Mouse (Mus musculus) lung, adult 10 weeks (tissue): ENCODE results near the gene Arf6. TPM values are rescaled to one million over a fixed set of nuclear protein-coding genes. Genes with fewer than 3 reads are reported as not detected.

Experiments
- polyA plus RNA-seq: library from polyadenylated mRNA; stranded (reverse); fragments of 350-450 nt; fragmentation: Illumina TruSeq; extraction: RNeasy Lipid Tissue Mini Kit (QIAGEN cat#74804); gene quantifications from one replicate; pipeline ENCODE4 v1.2.3, GENCODE M21; 2014; ENCODE audit warnings: low read depth, low replicate concordance; ENCODE audit not compliant: insufficient read depth

Gene Arf6
- polyA plus RNA-seq = 57.8 TPM

DNA sequence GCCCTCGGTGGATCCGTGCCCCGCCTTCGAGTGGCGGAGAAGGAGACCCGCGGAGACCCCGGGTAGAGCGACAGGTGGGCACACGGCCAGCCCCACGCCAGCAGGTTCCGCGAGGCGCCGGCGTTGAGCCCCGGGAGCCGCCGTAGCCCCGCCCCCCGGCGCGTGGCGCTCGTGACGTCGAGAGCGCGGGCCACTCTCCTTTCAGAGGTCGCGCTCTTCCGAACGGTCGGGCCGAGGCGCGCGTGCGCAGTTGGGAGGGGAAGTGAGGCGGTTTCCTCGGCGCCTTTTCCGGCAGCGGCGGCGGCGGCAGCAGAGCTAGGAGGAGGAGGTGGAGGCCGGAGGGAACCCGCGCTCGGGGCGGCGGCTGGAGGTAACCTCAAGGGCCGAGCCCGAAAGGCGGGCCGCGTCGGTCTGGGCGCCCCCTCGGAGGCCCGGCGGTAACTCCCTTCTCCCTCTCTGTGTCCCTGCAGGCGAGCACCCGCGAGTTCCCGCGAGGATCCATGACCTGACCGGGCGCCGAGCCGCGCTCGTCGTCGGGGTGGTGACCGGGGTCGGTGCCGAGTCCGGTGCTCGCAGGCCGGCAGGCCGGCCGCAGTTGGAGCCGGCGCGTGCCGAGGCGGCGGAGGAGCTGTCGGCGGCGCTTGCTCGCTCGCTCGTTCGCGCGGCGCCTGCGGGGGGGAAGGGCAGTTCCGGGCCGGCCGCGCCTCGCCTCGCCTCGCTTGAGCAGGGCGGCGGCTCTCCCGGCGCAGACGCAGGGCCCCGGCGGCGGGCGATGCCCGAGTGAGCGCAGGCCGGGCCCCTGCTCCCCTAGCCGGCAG is at the start of gene Arf6, which contains the start of gene Gm9887:
Gene Arf6, plus strand, starts transcription at position 297 of the 818 bp plus-strand sequence.
Gene Gm9887, minus strand, starts transcription at position 605 of the 818 bp plus-strand sequence.

DNA sequence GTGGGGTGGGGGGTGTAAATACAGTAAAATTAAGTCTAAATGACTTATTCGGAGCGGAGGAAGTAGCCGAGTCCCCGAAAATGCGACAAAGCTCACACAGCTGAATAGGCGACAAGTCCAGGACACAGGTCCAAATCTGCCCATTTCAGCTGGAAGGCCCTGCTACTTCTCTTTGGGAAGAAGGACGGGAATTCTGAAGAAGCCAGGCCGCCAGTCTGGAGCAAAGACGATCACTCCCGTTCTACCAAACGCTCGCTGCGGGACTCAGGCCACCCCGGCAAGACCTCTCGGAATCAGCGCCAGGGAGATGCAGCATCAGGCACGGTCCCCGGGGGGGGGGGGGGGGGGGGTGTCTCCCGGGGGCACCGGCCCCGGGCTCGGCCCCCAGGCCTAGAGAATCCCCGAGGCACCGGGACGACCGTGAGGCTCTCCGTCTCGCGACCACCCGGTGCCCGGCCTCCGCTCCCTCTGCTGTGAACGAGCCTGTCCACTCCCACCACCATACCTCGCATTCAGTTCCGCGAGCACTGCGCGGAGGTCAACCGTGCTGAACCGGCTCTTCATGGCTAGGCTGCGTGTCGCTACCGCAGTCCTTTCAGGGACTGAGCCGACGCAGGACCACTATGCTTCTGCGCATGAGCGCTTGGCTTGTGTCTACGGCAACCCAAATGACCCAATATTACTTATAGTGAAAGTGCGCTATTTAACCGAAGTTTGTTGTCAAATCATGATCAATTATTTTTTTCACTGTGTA is 15.2 kb upstream of the Arf6 start, which contains the start of gene Nemf:
Gene Nemf, minus strand, starts transcription at position 620 of the 754 bp plus-strand sequence.

Other genes with a start within 250 kb of the Arf6 start
- gene Rps29, start 213.0 kb upstream of the Arf6 start, polyA plus RNA-seq = 4,130 TPM
- not detected for gene Lrr1, start 203.3 kb upstream of the Arf6 start, polyA plus RNA-seq
- gene Rpl36al, start 188.1 kb upstream of the Arf6 start, polyA plus RNA-seq = 653 TPM
- gene Mgat2, start 188.0 kb upstream of the Arf6 start, polyA plus RNA-seq = 28.4 TPM
- gene Gm49383, start 175.0 kb upstream of the Arf6 start, polyA plus RNA-seq = 3.7 TPM
- 2.9 TPM for gene Dnaaf2, start 173.7 kb upstream of the Arf6 start, polyA plus RNA-seq
- 3.7 TPM for gene Gm49384, start 167.9 kb upstream of the Arf6 start, polyA plus RNA-seq
- 2.4 TPM for gene Pole2, start 144.0 kb upstream of the Arf6 start, polyA plus RNA-seq
- gene Klhdc1, start 131.0 kb upstream of the Arf6 start, polyA plus RNA-seq = 4.4 TPM
- gene Klhdc2, start 75.5 kb upstream of the Arf6 start, polyA plus RNA-seq = 38.0 TPM
- 11.5 TPM for gene Nemf, start 15.0 kb upstream of the Arf6 start, polyA plus RNA-seq
- gene Gm9887, start 308 bp downstream of the Arf6 start, polyA plus RNA-seq = not detected
- gene Vcpkmt, start 210.9 kb downstream of the Arf6 start, polyA plus RNA-seq = 10.6 TPM